Mouse (Mus musculus): ENCODE measurements at regions not wholly inside any gene's neighbourhood (a gene's known extent, or its start where the extent isn't known, plus 50 kb on each side); places are given as distances from the start of the nearest gene placed in this dataset.

DNA sequence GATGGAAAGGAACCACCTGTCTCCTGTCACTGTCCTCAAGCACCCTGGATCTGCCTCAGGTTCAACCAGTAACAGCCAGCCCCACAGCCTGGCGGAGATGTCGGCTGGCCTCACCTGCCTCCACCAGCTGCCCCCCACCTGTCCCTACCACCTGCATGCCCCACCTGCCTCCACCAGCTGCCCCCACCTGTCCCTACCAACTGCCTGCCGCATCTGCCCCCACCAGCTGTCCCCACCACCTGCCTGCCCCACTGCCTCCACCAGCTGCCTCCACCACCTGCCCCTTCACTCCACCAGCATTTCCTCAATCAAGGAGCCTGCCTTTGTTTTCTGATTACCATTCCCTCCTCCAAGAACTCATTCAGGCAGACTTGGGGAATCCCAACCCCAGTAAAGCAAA, 68.9 kb upstream of the Smyd2 start:
- DNase-seq (ENCODE audit: low spot score in 2 of 2), result no peak

DNA sequence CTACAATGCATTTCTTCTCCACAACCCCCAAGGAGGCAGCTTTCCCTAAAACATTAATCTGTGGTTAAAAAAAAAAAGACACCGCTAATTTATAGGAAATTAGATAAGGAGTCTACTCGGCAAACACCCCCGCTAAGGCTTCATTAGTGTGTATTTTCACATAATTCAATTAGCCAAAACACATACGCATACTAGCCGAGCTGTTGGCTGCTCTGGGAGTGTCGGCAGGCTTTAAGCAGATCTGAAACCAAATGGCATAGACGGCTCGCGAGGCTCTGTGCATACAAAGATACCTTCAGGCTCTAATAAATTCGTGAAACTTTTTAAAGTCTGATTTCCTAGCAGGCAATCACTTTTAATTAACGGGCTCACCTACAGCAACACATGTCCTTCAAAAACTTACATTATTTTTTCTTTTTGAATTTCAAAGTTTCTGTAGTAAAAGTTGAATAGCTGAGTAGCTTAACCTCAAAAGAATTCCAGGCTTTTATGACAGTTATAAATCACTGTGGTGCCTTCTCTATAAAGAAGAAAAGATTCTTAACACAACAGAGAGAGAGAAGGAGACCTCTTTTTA, 68.0 kb upstream of the Smyd2 start:
- no peak for DNase-seq (ENCODE audit: low spot score in 2 of 2)

GRCm38 (mm10) chr1:189989376-189989775, 67.2 kb upstream of the Smyd2 start:
- no peak for DNase-seq (ENCODE audit: low spot score in 2 of 2)

GRCm38 (mm10) chr1:189988864-189989263, 66.7 kb upstream of the Smyd2 start:
- no peak for DNase-seq (ENCODE audit: low spot score in 2 of 2)

GRCm38 (mm10) chr1:189985516-189986205, 63.5 kb upstream of the Smyd2 start:
- no peak for DNase-seq (ENCODE audit: low spot score in 2 of 2)

- no peak for DNase-seq (ENCODE audit: low spot score in 2 of 2)
Observed at GRCm38 (mm10) chr1:189978244-189978643, 56.1 kb upstream of the Smyd2 start.

DNA sequence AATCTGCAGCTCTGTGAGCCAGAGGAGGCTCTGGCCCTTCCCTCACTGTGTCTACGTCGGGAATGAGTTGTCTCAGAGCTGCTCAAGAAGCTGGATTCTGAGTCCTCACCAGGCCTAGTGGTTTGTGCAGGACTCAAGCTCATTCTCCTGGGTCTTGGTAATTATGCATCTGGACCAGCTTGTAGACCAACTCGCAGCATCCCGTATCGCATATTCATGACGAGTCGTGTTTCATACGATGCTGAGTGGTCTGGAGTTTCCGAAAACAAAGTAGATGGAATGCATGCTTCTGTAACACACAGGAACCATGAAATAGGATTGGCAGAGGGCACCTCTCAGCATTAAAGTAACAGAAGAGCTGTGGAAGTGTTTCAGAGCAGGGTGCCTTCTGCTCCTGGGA, 53.5 kb upstream of the Smyd2 start:
- no peak for DNase-seq (ENCODE audit: low spot score in 2 of 2)

GRCm38 (mm10) chr1:189972790-189973406, 50.7 kb upstream of the Smyd2 start:
- DNase-seq (ENCODE audit: low spot score in 2 of 2), result peak; percentile 70 to 79

Data from gastrocnemius, adult 8-10 months (tissue).